Mouse (Mus musculus): Measurements from ENCODE around the gene Smoc1. TPM values are rescaled to one million over a fixed set of nuclear protein-coding genes. Genes with fewer than 3 reads are reported as not detected.
A peak's percentile ranks its signal among the peaks of the same experiment; 100 is the strongest.

Gene Smoc1
- polyA plus RNA-seq, 1 experiment from 2014 or later, result 35.2 TPM

GRCm38 (mm10) chr12:81168031-81168430 is 141.4 kb downstream of the Smoc1 start:
- Histone ChIP-seq H3K4me3 (no peak overlapping the region), H3K27me3 (ENCODE audit: insufficient read depth, poor library complexity, severe bottlenecking) (no peaks in the 10 kb centered on the region), H3K27ac (0 out of 2 replicates have a peak overlapping the region, but pooled peaks have one; percentile 29), H3K9me3 (no peaks in the 10 kb centered on the region), H3K36me3 (peaks cover 34% of the 10 kb centered on the region), H3K4me1 (replicated peaks) (peaks cover 30% of the 10 kb centered on the region)
- no peak for DNase-seq (ENCODE audit: low spot score)
- 93% methylated on average over 7 of the region's 7 CpGs for WGBS

GRCm38 (mm10) chr12:81168494-81168893 is 141.9 kb downstream of the Smoc1 start:
- Histone ChIP-seq H3K9me3 (no peaks in the 10 kb centered on the region), H3K4me3 (no peak overlapping the region), H3K4me1 (replicated peaks) (peaks cover 30% of the 10 kb centered on the region), H3K36me3 (peaks cover 38% of the 10 kb centered on the region), H3K27ac (0 out of 2 replicates have a peak overlapping the region, but pooled peaks have one; percentile 29), H3K27me3 (ENCODE audit: insufficient read depth, poor library complexity, severe bottlenecking) (no peaks in the 10 kb centered on the region)
- no peak for DNase-seq (ENCODE audit: low spot score)
- 74% methylated on average over 2 of the region's 2 CpGs for WGBS

GRCm38 (mm10) chr12:81170076-81170475 is 143.5 kb downstream of the Smoc1 start:
- WGBS, result 85% methylated on average over 2 of the region's 2 CpGs
- Histone ChIP-seq H3K9me3 (no peaks in the 10 kb centered on the region), H3K36me3 (peaks cover 45% of the 10 kb centered on the region), H3K27me3 (ENCODE audit: insufficient read depth, poor library complexity, severe bottlenecking) (no peaks in the 10 kb centered on the region), H3K27ac (no peak overlapping the region), H3K4me3 (no peak overlapping the region), H3K4me1 (replicated peaks) (peaks cover 30% of the 10 kb centered on the region)
- no peak for DNase-seq (ENCODE audit: low spot score)

GRCm38 (mm10) chr12:81173011-81173410 is 146.4 kb downstream of the Smoc1 start:
- no peaks in the 10 kb centered on the region for H3K27me3 ChIP-seq (ENCODE audit: insufficient read depth, poor library complexity, severe bottlenecking)
- DNase-seq (ENCODE audit: low spot score), result no peak
- no peaks in the 10 kb centered on the region for H3K9me3 ChIP-seq
- WGBS, result 85% methylated on average over 3 of the region's 3 CpGs
- H3K4me3 ChIP-seq, result no peak overlapping the region
- H3K4me1 ChIP-seq (replicated peaks), result peaks cover 15% of the 10 kb centered on the region
- no peak overlapping the region for H3K27ac ChIP-seq
- peaks cover 35% of the 10 kb centered on the region for H3K36me3 ChIP-seq

GRCm38 (mm10) chr12:81173893-81174292 is 147.3 kb downstream of the Smoc1 start:
- Histone ChIP-seq H3K27me3 (ENCODE audit: insufficient read depth, poor library complexity, severe bottlenecking) (no peaks in the 10 kb centered on the region), H3K9me3 (no peaks in the 10 kb centered on the region), H3K4me3 (no peak overlapping the region), H3K27ac (no peak overlapping the region), H3K4me1 (replicated peaks) (peaks cover 10% of the 10 kb centered on the region), H3K36me3 (peaks cover 43% of the 10 kb centered on the region)
- no peak for DNase-seq (ENCODE audit: low spot score)
- WGBS, result 95% methylated on average over 4 of the region's 4 CpGs

GRCm38 (mm10) chr12:81175252-81175651 is 148.6 kb downstream of the Smoc1 start:
- Histone ChIP-seq H3K4me3 (no peak overlapping the region), H3K36me3 (peaks cover 51% of the 10 kb centered on the region), H3K4me1 (replicated peaks) (peaks cover 10% of the 10 kb centered on the region), H3K27ac (no peak overlapping the region; the same call in 1 of the 2 replicates), H3K9me3 (no peaks in the 10 kb centered on the region), H3K27me3 (ENCODE audit: insufficient read depth, poor library complexity, severe bottlenecking) (no peaks in the 10 kb centered on the region)
- DNase-seq (ENCODE audit: low spot score), result no peak
- WGBS, result 65% methylated on average over 9 of the region's 9 CpGs

- Histone ChIP-seq H3K4me3 (no peak overlapping the region), H3K36me3 (peaks cover 50% of the 10 kb centered on the region), H3K4me1 (replicated peaks) (no peaks in the 10 kb centered on the region), H3K9me3 (no peaks in the 10 kb centered on the region), H3K27me3 (ENCODE audit: insufficient read depth, poor library complexity, severe bottlenecking) (no peaks in the 10 kb centered on the region), H3K27ac (no peak overlapping the region)
- WGBS, result 60% methylated on average over 3 of the region's 3 CpGs
- peak; percentile 75 for DNase-seq (ENCODE audit: low spot score)
Observed at GRCm38 (mm10) chr12:81182073-81182472, 155.5 kb downstream of the Smoc1 start.

GRCm38 (mm10) chr12:81184967-81185366 is 158.4 kb downstream of the Smoc1 start:
- no peak for DNase-seq (ENCODE audit: low spot score)
- Histone ChIP-seq H3K27ac (no peak overlapping the region), H3K9me3 (no peaks in the 10 kb centered on the region), H3K4me1 (replicated peaks) (no peaks in the 10 kb centered on the region), H3K36me3 (peaks cover 33% of the 10 kb centered on the region), H3K4me3 (no peak overlapping the region), H3K27me3 (ENCODE audit: insufficient read depth, poor library complexity, severe bottlenecking) (no peaks in the 10 kb centered on the region)
- WGBS, result 91% methylated on average over 2 of the region's 2 CpGs

GRCm38 (mm10) chr12:81186081-81186480 is 159.5 kb downstream of the Smoc1 start:
- H3K4me3 ChIP-seq, result no peak overlapping the region
- whole genome bisulfite sequencing, result 92% methylated on average over 4 of the region's 4 CpGs
- H3K36me3 ChIP-seq, result peaks cover 23% of the 10 kb centered on the region
- no peak overlapping the region for H3K27ac ChIP-seq
- H3K27me3 ChIP-seq (ENCODE audit: insufficient read depth, poor library complexity, severe bottlenecking), result no peaks in the 10 kb centered on the region
- DNase-seq (ENCODE audit: low spot score), result no peak
- H3K9me3 ChIP-seq, result no peaks in the 10 kb centered on the region
- no peaks in the 10 kb centered on the region for H3K4me1 ChIP-seq (replicated peaks)

- no peak for DNase-seq (ENCODE audit: low spot score)
- H3K4me1 ChIP-seq (replicated peaks), result no peaks in the 10 kb centered on the region
- WGBS, result 90% methylated on average over 3 of the region's 3 CpGs
- no peaks in the 10 kb centered on the region for H3K27me3 ChIP-seq (ENCODE audit: insufficient read depth, poor library complexity, severe bottlenecking)
- H3K36me3 ChIP-seq, result peaks cover 23% of the 10 kb centered on the region
- H3K4me3 ChIP-seq, result no peak overlapping the region
- no peaks in the 10 kb centered on the region for H3K9me3 ChIP-seq
- no peak overlapping the region for H3K27ac ChIP-seq
Observed at GRCm38 (mm10) chr12:81186668-81187067, 160.1 kb downstream of the Smoc1 start.

GRCm38 (mm10) chr12:81188423-81188822 is 161.8 kb downstream of the Smoc1 start:
- Histone ChIP-seq H3K4me1 (replicated peaks) (no peaks in the 10 kb centered on the region), H3K27ac (no peak overlapping the region), H3K9me3 (no peaks in the 10 kb centered on the region), H3K4me3 (no peak overlapping the region), H3K36me3 (peaks cover 21% of the 10 kb centered on the region), H3K27me3 (ENCODE audit: insufficient read depth, poor library complexity, severe bottlenecking) (no peaks in the 10 kb centered on the region)
- DNase-seq (ENCODE audit: low spot score), result no peak
- WGBS, result 89% methylated on average over 3 of the region's 3 CpGs

- Histone ChIP-seq H3K27me3 (ENCODE audit: insufficient read depth, poor library complexity, severe bottlenecking) (no peaks in the 10 kb centered on the region), H3K4me1 (replicated peaks) (no peaks in the 10 kb centered on the region), H3K27ac (no peak overlapping the region), H3K4me3 (no peak overlapping the region), H3K36me3 (peaks cover 17% of the 10 kb centered on the region), H3K9me3 (no peaks in the 10 kb centered on the region)
- WGBS, result 91% methylated on average over 4 of the region's 4 CpGs
- no peak for DNase-seq (ENCODE audit: low spot score)
Observed at GRCm38 (mm10) chr12:81188996-81189395, 162.4 kb downstream of the Smoc1 start.

- DNase-seq (ENCODE audit: low spot score), result no peak
- Histone ChIP-seq H3K36me3 (peaks cover 14% of the 10 kb centered on the region), H3K27ac (no peak overlapping the region), H3K4me3 (no peak overlapping the region), H3K9me3 (no peaks in the 10 kb centered on the region), H3K4me1 (replicated peaks) (no peaks in the 10 kb centered on the region), H3K27me3 (ENCODE audit: insufficient read depth, poor library complexity, severe bottlenecking) (no peaks in the 10 kb centered on the region)
- 86% methylated on average over 1 of the region's 1 CpGs for WGBS
Observed at GRCm38 (mm10) chr12:81189636-81190035, 163.0 kb downstream of the Smoc1 start.

GRCm38 (mm10) chr12:81193968-81194367 is 167.4 kb downstream of the Smoc1 start:
- no peak overlapping the region for H3K27ac ChIP-seq
- H3K4me1 ChIP-seq (replicated peaks), result no peaks in the 10 kb centered on the region
- WGBS, result 84% methylated on average over 2 of the region's 2 CpGs
- no peak for DNase-seq (ENCODE audit: low spot score)
- H3K9me3 ChIP-seq, result no peaks in the 10 kb centered on the region
- H3K27me3 ChIP-seq (ENCODE audit: insufficient read depth, poor library complexity, severe bottlenecking), result peaks cover 7% of the 10 kb centered on the region
- H3K4me3 ChIP-seq, result no peak overlapping the region
- no peaks in the 10 kb centered on the region for H3K36me3 ChIP-seq

All from hindbrain, embryonic 10.5 days (tissue).